ENCODE assay signal across 9 mouse cellular contexts in genomic region chr17:22876316-22876715, GRCm38 (mm10). TPM values are rescaled to one million over a fixed set of nuclear protein-coding genes. Genes with fewer than 3 reads are reported as not detected.
DNase-seq lines count a peak whose midpoint lies in the region; ATAC-seq and TF ChIP-seq lines count a peak whose summit lies in the region.
"Had no signal": no experiment of that assay in that cellular context is flagged by ENCODE, and none has a peak within 500 bp of the region (broad histone marks: within the 10 kb centered on the region; RNA-seq: fewer than 3 reads in every experiment).

No protein-coding gene starts in this region.

- no peak overlapping the region for H3K4me3 ChIP-seq in intestine, embryonic 14.5 days (ENCODE audit: low read depth, low read length)
- H3K4me3 ChIP-seq in intestine, embryonic 16.5 days (ENCODE audit: low read length), result no peak overlapping the region
- H3K4me3 ChIP-seq in E14TG2a.4 (replicated peaks; ENCODE audit: low read length), result peak overlapping the region; percentile 79
- no peak overlapping the region for H3K4me3 ChIP-seq in liver, postnatal 0 days (ENCODE audit: low read depth, low read length)
- H3K4me3 ChIP-seq: embryonic facial prominence, embryonic 13.5 days had no signal

- no peak overlapping the region for H3K4me2 ChIP-seq in intestine, embryonic 14.5 days (ENCODE audit: low read length)
- no peak overlapping the region for H3K4me2 ChIP-seq in intestine, embryonic 16.5 days (ENCODE audit: low read depth, low read length)
- H3K4me2 ChIP-seq in liver, postnatal 0 days (ENCODE audit: low read depth, low read length), result no peak overlapping the region
- H3K4me2 ChIP-seq: embryonic facial prominence, embryonic 13.5 days had no signal

- no peak overlapping the region for H3K27ac ChIP-seq in intestine, embryonic 14.5 days (ENCODE audit: low read depth)
- no peak overlapping the region for H3K27ac ChIP-seq in intestine, embryonic 16.5 days (ENCODE audit: low read length)
- H3K27ac ChIP-seq in liver, postnatal 0 days (ENCODE audit: low read depth), result no peak overlapping the region
- H3K27ac ChIP-seq: embryonic facial prominence, embryonic 13.5 days had no signal

- no peak overlapping the region for H3K9ac ChIP-seq in intestine, embryonic 14.5 days (ENCODE audit: low read length)
- H3K9ac ChIP-seq in intestine, embryonic 16.5 days (ENCODE audit: low read depth, low read length), result no peak overlapping the region
- H3K9ac ChIP-seq in liver, postnatal 0 days (replicated peaks), result no peak overlapping the region
- H3K9ac ChIP-seq: embryonic facial prominence, embryonic 13.5 days had no signal

- ATAC-seq in intestine, embryonic 14.5 days (replicated peaks; ENCODE audit: low FRiP score, low TSS enrichment, low read depth), result 0 out of 2 replicates have a peak, but pooled peaks have one; percentile 50
- no peak for ATAC-seq in intestine, embryonic 16.5 days
- ATAC-seq in common myeloid progenitor, adult 5-6 weeks (replicated peaks; ENCODE audit: low read depth, poor library complexity, severe bottlenecking), result peak; percentile 90
- ATAC-seq in liver, postnatal 0 days, result peak; percentile 69

- H3K4me1 ChIP-seq in intestine, embryonic 14.5 days (replicated peaks; ENCODE audit: control insufficient read depth, insufficient read depth, low read length), result no peaks in the 10 kb centered on the region
- no peaks in the 10 kb centered on the region for H3K4me1 ChIP-seq in intestine, embryonic 16.5 days (ENCODE audit: control insufficient read depth, insufficient read depth, low read length)
- H3K4me1 ChIP-seq in E14TG2a.4 (replicated peaks; ENCODE audit: low read depth, low read length), result peaks cover 4% of the 10 kb centered on the region; the same call in 1 of the 2 replicates
- no peaks in the 10 kb centered on the region for H3K4me1 ChIP-seq in liver, postnatal 0 days (ENCODE audit: insufficient read depth)
- H3K4me1 ChIP-seq: embryonic facial prominence, embryonic 13.5 days had no signal

- TF ChIP-seq EP300 in liver, postnatal 0 days (IDR thresholded peaks at IDR 0.05; ENCODE audit: low read depth), result no peak

- no peaks in the 10 kb centered on the region for H3K36me3 ChIP-seq in intestine, embryonic 14.5 days (ENCODE audit: control insufficient read depth, insufficient read depth, low read length)
- no peaks in the 10 kb centered on the region for H3K36me3 ChIP-seq in intestine, embryonic 16.5 days (ENCODE audit: control insufficient read depth, insufficient read depth, low read length)
- H3K36me3 ChIP-seq in E14TG2a.4 (ENCODE audit: insufficient read depth, low read length), result no peaks in the 10 kb centered on the region
- no peaks in the 10 kb centered on the region for H3K36me3 ChIP-seq in liver, postnatal 0 days (replicated peaks; ENCODE audit: insufficient read depth, low read length)
- H3K36me3 ChIP-seq: embryonic facial prominence, embryonic 13.5 days had no signal

- intact Hi-C loops in left cerebral cortex, postnatal 25 days (cut with DNase I), result no loop called here

- TF ChIP-seq CTCF in E14TG2a.4 (conservative IDR thresholded peaks at IDR 0.05; ENCODE audit: low read length), result no peak
- no peak for TF ChIP-seq CTCF in liver, postnatal 0 days (IDR thresholded peaks at IDR 0.05; ENCODE audit: low read depth)

- no peaks in the 10 kb centered on the region for H3K27me3 ChIP-seq in intestine, embryonic 14.5 days (replicated peaks; ENCODE audit: control insufficient read depth, insufficient read depth, low read length)
- no peaks in the 10 kb centered on the region for H3K27me3 ChIP-seq in intestine, embryonic 16.5 days (replicated peaks; ENCODE audit: control insufficient read depth, insufficient read depth, low read length)
- no peaks in the 10 kb centered on the region for H3K27me3 ChIP-seq in E14TG2a.4 (ENCODE audit: insufficient read depth, low read length)
- H3K27me3 ChIP-seq in liver, postnatal 0 days (ENCODE audit: insufficient read depth, low read length), result no peaks in the 10 kb centered on the region
- H3K27me3 ChIP-seq: embryonic facial prominence, embryonic 13.5 days had no signal

- no peak for DNase-seq in intestine, embryonic 14.5 days (ENCODE audit: low spot score)
- DNase-seq in liver, postnatal 0 days, result peak; percentile 31
- DNase-seq in left cerebral cortex, postnatal 25 days (ENCODE audit: low spot score in 2 of 2), result no peak
- no peak for DNase-seq in layer of hippocampus, adult 9-11 months
- no peak for DNase-seq in ovary, postnatal 14 days (ENCODE audit: low spot score)

- 94% methylated on average over 20 of the region's 20 CpGs for WGBS in intestine, embryonic 14.5 days
- 95% methylated on average over 20 of the region's 20 CpGs for WGBS in intestine, embryonic 16.5 days
- WGBS in liver, postnatal 0 days (ENCODE audit: insufficient replicate concordance), result 89% methylated on average over 20 of the region's 20 CpGs

- H3K9me3 ChIP-seq in intestine, embryonic 14.5 days (ENCODE audit: control insufficient read depth, low read length), result peaks cover 3% of the 10 kb centered on the region; the same call in 1 of the 2 replicates
- H3K9me3 ChIP-seq in intestine, embryonic 16.5 days (ENCODE audit: control insufficient read depth, low read length), result no peaks in the 10 kb centered on the region
- no peaks in the 10 kb centered on the region for H3K9me3 ChIP-seq in E14TG2a.4 (ENCODE audit: low read length)
- no peaks in the 10 kb centered on the region for H3K9me3 ChIP-seq in liver, postnatal 0 days (ENCODE audit: low read length)
- H3K9me3 ChIP-seq: embryonic facial prominence, embryonic 13.5 days had no signal

RNA-seq across cellular contexts. Expression of gene Zfp945, which starts 9.4 kb away (rescaled TPM):
- polyA plus RNA-seq in intestine, embryonic 14.5 days (2014; fragmentation: Nextera tagmentation; extraction: Ambion mirVana), result 22.7 and 23.6 TPM in 2 replicates
- polyA plus RNA-seq in intestine, embryonic 16.5 days (2015; fragmentation: Nextera tagmentation; extraction: Ambion mirVana), result 9.5 and 10.9 TPM in 2 replicates
- total RNA-seq in common myeloid progenitor, adult 5-6 weeks (2017), result 14.3 and 16.1 TPM in 2 replicates
- polyA plus RNA-seq in liver, postnatal 0 days (2015; fragmentation: Nextera tagmentation; extraction: Ambion mirVana), result 4.6 and 4.8 TPM in 2 replicates
- 10 to 100 TPM; 14.7 to 16.0 TPM for total RNA-seq in left cerebral cortex, postnatal 25 days (2021)
